34 mouse cellular contexts compared by ENCODE assay signal in the genomic region with DNA sequence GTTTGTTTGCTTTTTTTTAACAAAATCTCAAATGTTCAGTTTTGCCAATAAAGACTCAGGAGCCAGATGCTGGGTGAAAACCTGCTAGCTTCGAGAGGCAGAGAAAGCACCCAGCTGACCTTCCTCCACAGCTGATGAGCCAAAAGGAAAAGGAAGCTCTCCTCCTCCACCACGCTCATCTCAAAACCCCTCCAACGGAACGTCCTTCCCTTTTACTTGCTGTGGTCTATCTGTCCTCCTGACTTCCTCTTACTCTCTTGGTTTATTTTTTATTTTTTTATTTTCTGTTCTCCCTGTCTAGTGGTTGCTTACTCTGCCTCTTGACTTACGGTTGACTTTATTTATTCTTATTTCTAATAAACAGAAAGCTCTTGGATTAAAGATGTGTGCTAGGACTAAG. TPM values are rescaled to one million over a fixed set of nuclear protein-coding genes. Genes with fewer than 3 reads are reported as not detected.
DNase-seq lines count a peak whose midpoint lies in the region; ATAC-seq lines count a peak whose summit lies in the region.
"Had no signal": no experiment of that assay in that cellular context is flagged by ENCODE, and none has a peak within 500 bp of the region (broad histone marks: within the 10 kb centered on the region; RNA-seq: fewer than 3 reads in every experiment).

No protein-coding gene starts in this region.

- no peak overlapping the region for H3K27ac ChIP-seq in liver, embryonic 11.5 days (ENCODE audit: low read depth, low read length)
- no peak overlapping the region for H3K27ac ChIP-seq in hindbrain, embryonic 12.5 days
- H3K27ac ChIP-seq: embryonic facial prominence, embryonic 10.5 days; embryonic facial prominence, embryonic 15.5 days; forebrain, embryonic 12.5 days; heart, embryonic 13.5 days; hindbrain, embryonic 10.5 days; hindbrain, postnatal 0 days; intestine, embryonic 15.5 days; liver, embryonic 14.5 days; midbrain, embryonic 12.5 days had no signal

- no peaks in the 10 kb centered on the region for H3K27me3 ChIP-seq in liver, embryonic 11.5 days (replicated peaks; ENCODE audit: control insufficient read depth, insufficient read depth, low read length)
- H3K27me3 ChIP-seq in hindbrain, embryonic 12.5 days, result no peaks in the 10 kb centered on the region
- H3K27me3 ChIP-seq: embryonic facial prominence, embryonic 15.5 days; forebrain, embryonic 12.5 days; heart, embryonic 13.5 days; intestine, embryonic 15.5 days; midbrain, embryonic 12.5 days; Patski had no signal

- no peaks in the 10 kb centered on the region for H3K9me3 ChIP-seq in liver, embryonic 11.5 days (ENCODE audit: control insufficient read depth, low read length)
- H3K9me3 ChIP-seq in hindbrain, embryonic 12.5 days (replicated peaks), result no peaks in the 10 kb centered on the region
- H3K9me3 ChIP-seq: embryonic facial prominence, embryonic 10.5 days; embryonic facial prominence, embryonic 15.5 days; forebrain, embryonic 12.5 days; heart, embryonic 13.5 days; hindbrain, embryonic 10.5 days; intestine, embryonic 15.5 days; midbrain, embryonic 12.5 days had no signal

- ATAC-seq in liver, embryonic 11.5 days (replicated peaks; ENCODE audit: low FRiP score), result no peak
- ATAC-seq in hematopoietic stem cell, adult 5-6 weeks (replicated peaks in 1 of 2; ENCODE audit: insufficient read depth in 1 of 2, low FRiP score in 2 of 2, low TSS enrichment in 1 of 2, low read depth in 1 of 2, poor library complexity in 2 of 2, severe bottlenecking in 2 of 2), result peak; percentile 69 to 76
- ATAC-seq in monocyte, adult 5-6 weeks (replicated peaks; ENCODE audit: insufficient number of reproducible peaks, low FRiP score, low TSS enrichment, poor library complexity, severe bottlenecking), result 0 out of 2 replicates have a peak, but pooled peaks have one; percentile 56
- no peak for ATAC-seq in hindbrain, embryonic 12.5 days (ENCODE audit: low FRiP score)
- ATAC-seq: forebrain, postnatal 0 days; hindbrain, postnatal 0 days; intestine, embryonic 15.5 days; Patski had no signal

- no peaks in the 10 kb centered on the region for H3K36me3 ChIP-seq in liver, embryonic 11.5 days (ENCODE audit: control insufficient read depth, insufficient read depth, low read length)
- H3K36me3 ChIP-seq in hindbrain, embryonic 12.5 days, result no peaks in the 10 kb centered on the region
- H3K36me3 ChIP-seq: embryonic facial prominence, embryonic 10.5 days; embryonic facial prominence, embryonic 15.5 days; forebrain, embryonic 12.5 days; heart, embryonic 13.5 days; hindbrain, embryonic 10.5 days; intestine, embryonic 15.5 days; midbrain, embryonic 12.5 days had no signal

- peak; percentile 26 for DNase-seq in liver, embryonic 11.5 days (ENCODE audit: low spot score)
- DNase-seq in liver, result no peak
- no peak for DNase-seq in cerebellum, postnatal 10 days
- DNase-seq in frontal cortex, postnatal 14 days (ENCODE audit: low spot score in 2 of 2), result no peak
- DNase-seq: adrenal gland, postnatal 10 days; cerebellum, adult 11 months; cerebellum, adult 9-10 months; forebrain, postnatal 0 days; gastrocnemius, postnatal 14 days; heart, adult 18-20 months; heart, postnatal 10 days; kidney, adult 2 months; kidney, postnatal 4 days; layer of hippocampus, postnatal 36 days; left cerebral cortex, postnatal 4 days; lung, adult 2 months; lung, postnatal 10 days; retina, postnatal 1 day; right cerebral cortex, postnatal 14 days; thymus, adult 18-20 months; thymus, postnatal 25 days had no signal

- WGBS in liver, embryonic 11.5 days, result 33% methylated on average over 5 of the region's 5 CpGs
- 73% methylated on average over 5 of the region's 5 CpGs for WGBS in hindbrain, embryonic 12.5 days

- H3K4me1 ChIP-seq in liver, embryonic 11.5 days (replicated peaks; ENCODE audit: control insufficient read depth, insufficient read depth, low read length), result peaks cover 2% of the 10 kb centered on the region; the same call in 1 of the 2 replicates
- H3K4me1 ChIP-seq in hindbrain, embryonic 12.5 days, result no peaks in the 10 kb centered on the region
- H3K4me1 ChIP-seq: embryonic facial prominence, embryonic 15.5 days; forebrain, embryonic 12.5 days; hindbrain, embryonic 10.5 days; midbrain, embryonic 12.5 days had no signal

- H3K4me2 ChIP-seq in liver, embryonic 11.5 days, result no peak overlapping the region
- H3K4me2 ChIP-seq in hindbrain, embryonic 12.5 days (replicated peaks), result no peak overlapping the region
- H3K4me2 ChIP-seq: embryonic facial prominence, embryonic 15.5 days; forebrain, embryonic 12.5 days; heart, embryonic 13.5 days; intestine, embryonic 15.5 days; midbrain, embryonic 12.5 days had no signal

- H3K9ac ChIP-seq in liver, embryonic 11.5 days (ENCODE audit: low read depth, low read length), result no peak overlapping the region
- H3K9ac ChIP-seq in hindbrain, embryonic 12.5 days, result no peak overlapping the region
- H3K9ac ChIP-seq: embryonic facial prominence, embryonic 15.5 days; forebrain, embryonic 12.5 days; forebrain, postnatal 0 days; heart, embryonic 13.5 days; intestine, embryonic 15.5 days; liver, embryonic 14.5 days; midbrain, embryonic 12.5 days had no signal

- H3K4me3 ChIP-seq in liver, embryonic 11.5 days (ENCODE audit: low read depth, low read length), result no peak overlapping the region
- H3K4me3 ChIP-seq in hindbrain, embryonic 12.5 days, result no peak overlapping the region
- H3K4me3 ChIP-seq: embryonic facial prominence, embryonic 10.5 days; embryonic facial prominence, embryonic 15.5 days; forebrain, embryonic 12.5 days; heart, embryonic 13.5 days; hindbrain, embryonic 10.5 days; intestine, embryonic 15.5 days; midbrain, embryonic 12.5 days had no signal

RNA-seq across cellular contexts. Expression of gene Ube2f, which starts 14.7 kb away (rescaled TPM):
- 78.5 and 81.4 TPM in 2 replicates for polyA plus RNA-seq in liver, embryonic 11.5 days (2014; fragmentation: Nextera tagmentation; extraction: Ambion mirVana)
- 40.9 and 43.0 TPM in 2 replicates for total RNA-seq in hematopoietic stem cell, adult 5-6 weeks (2017)
- 75.0 to 85.6 TPM (median 83.2 TPM) in 3 replicates for total RNA-seq in monocyte, adult 5-6 weeks (2017)
- polyA plus RNA-seq in hindbrain, embryonic 12.5 days (2016; fragmentation: Nextera tagmentation; extraction: Ambion mirVana), result 67.5 and 71.8 TPM in 2 replicates

RNA-seq across cellular contexts. Expression of gene Ramp1, which starts 55.8 kb away (rescaled TPM):
- polyA plus RNA-seq in liver, embryonic 11.5 days (2014; fragmentation: Nextera tagmentation; extraction: Ambion mirVana), result 3.5 and 4.0 TPM in 2 replicates
- total RNA-seq in hematopoietic stem cell, adult 5-6 weeks (2017), result 138 and 151 TPM in 2 replicates
- 15.7 to 28.1 TPM (median 26.3 TPM) in 3 replicates for total RNA-seq in monocyte, adult 5-6 weeks (2017)
- polyA plus RNA-seq in hindbrain, embryonic 12.5 days (2016; fragmentation: Nextera tagmentation; extraction: Ambion mirVana), result 0.91 and 1.1 TPM in 2 replicates
- polyA plus RNA-seq: Patski had no signal

Comparison
In these comparisons a context has a peak if more than half of its experiments do, and no peak if none do; other contexts are left out.
1. ATAC-seq: peak in hematopoietic stem cell, adult 5-6 weeks (2 of 2) and monocyte, adult 5-6 weeks (single experiment); none in liver, embryonic 11.5 days (single experiment) and hindbrain, embryonic 12.5 days (single experiment).